Mouse (Mus musculus) 3T3-L1 (cell line): ENCODE measurements around the gene Plce1.

Source experiments
- DNase-seq: peaks from one replicate; pipeline ENCODE4 v3.0.0-alpha.2; 2015; ENCODE audit warnings: low read depth, low spot score

The Plce1 gene

DNA sequence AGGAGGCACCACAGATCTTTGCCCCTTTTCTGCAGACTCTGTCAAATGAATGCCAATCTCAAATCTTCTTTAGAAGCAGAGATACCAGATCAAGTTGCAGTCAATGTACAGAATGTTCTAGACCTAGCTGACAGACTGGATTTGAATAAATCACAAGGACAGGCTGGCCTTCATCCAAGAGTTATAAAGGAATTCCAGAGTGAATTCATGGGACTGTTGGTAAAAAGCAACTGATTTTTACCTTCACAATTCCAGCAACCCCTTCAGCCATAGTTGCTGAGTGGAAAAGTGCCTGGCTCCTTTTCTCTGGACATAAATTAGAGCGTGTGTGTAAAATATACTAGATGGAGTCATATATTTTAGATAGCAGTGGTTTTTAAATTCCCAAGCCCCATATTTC is 102.0 kb downstream of the Plce1 start:
- DNase-seq, result peak; percentile 57

DNA sequence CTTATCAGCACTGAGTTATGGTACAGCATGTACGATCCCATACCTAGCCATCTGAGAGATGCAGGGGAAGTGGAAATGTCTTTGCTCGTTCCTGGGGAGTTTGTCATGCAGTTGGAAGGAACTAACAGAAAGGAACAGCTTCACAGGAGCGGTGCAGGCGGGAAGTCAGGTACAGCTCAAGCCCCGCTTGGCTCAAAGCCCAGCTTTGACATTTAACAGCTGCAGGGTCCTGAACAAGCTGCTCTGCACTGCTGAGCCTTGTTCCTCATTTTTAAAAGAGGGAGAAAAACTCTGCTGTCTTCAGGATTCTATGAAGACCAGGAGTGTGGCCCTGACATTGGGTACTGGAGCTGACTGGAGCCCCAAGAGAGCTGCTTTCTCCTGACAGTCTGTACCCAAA is 106.7 kb downstream of the Plce1 start:
- no peak for DNase-seq

DNA sequence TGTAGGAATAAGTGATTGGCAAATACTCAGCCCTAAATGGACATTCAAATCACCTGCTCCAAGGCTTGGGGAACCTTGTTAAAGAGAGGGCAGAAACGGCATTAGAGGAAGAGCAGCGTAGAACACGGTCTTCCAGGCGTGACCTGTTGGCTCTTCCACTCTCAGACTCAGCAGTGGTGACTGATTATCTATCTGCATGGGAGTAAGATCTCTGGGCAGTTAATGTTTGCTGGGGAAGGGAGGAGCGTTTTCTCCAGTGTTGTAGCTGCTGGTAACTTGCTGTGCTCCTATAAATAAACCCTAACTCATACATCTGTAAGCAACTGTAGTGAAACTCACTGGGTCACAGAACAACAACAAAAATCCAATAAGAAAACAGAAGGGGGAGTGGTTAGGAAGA is 108.6 kb downstream of the Plce1 start:
- no peak for DNase-seq

DNA sequence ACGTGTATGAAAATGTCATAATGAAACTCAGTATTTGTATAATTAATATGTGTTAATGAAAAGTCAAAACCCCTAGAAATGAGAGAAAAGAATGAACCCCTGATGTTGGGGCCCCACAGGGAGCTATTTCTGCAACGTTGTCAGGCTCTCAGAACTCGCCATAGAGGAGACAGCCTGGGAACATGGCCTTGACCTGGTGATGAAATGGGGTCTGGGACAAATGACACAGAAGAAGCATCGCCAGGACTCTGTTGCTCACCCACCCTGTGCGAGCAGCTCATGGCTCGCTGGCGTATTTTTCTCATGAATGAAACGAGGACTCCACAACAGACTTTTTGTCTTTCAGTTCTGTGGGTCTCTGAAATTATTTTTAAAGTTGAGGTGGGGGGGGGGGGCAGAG is 109.0 kb downstream of the Plce1 start:
- no peak for DNase-seq

DNA sequence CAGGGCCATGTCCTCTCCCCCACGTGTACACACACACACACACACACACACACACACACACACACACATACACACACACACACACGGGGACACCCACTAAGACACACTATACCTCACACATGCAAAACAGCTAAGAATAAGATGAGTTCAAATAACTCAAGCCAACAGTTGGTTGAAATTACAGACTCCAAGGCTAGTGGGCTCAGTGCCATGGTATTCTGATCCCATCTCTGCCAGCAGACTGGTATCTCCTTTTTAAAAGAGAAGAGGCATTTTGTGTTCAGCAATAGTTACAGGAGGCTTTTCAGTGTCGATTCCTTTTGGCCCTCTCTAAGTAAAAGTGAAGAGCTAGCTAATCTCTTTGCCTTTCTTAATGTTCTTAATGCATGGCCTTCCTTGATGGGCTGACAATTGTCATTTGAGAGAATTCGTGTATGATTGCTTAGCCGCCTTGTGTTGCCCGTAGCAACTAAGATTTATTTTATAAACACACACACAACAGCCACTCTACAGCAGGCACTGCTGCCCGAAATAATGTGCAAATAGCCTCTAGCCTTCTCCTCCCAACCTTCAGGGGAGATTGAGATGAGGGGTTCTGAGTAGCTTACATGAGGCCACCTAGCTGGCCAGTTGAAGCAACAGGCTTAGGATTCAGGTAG is 111.8 kb downstream of the Plce1 start:
- peak; percentile 78 for DNase-seq

DNA sequence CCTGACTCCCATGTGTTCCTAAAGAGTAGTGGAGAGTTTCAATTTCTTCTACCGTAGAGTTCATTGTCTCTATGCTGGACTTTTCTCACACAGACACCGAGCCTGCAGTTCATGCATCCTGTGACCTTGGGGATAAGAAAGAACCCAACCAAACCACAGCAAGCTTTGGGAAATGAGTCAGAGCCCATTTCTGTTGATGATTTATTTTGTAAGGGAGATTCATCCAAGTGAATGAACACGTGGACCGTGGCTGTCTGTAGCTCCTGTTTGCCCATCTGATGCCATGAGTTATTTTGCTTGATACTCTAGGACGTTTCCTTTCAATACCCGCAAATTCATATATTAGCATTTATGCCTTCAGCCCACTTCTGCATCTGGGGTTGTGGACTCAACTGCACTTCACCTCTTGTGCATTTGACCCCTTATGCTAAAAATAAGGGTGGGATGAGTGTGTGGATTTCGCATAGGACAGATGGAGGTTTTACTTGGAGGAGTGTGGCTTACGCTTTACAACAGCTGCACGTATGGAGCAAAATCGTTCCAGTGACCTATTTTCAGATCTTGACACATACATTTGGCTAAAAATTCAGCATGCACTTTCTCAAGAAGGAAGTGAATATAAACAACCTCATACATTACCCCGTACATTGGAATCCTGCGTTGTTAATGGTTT is 112.5 kb downstream of the Plce1 start:
- DNase-seq, result peak; percentile 93

DNA sequence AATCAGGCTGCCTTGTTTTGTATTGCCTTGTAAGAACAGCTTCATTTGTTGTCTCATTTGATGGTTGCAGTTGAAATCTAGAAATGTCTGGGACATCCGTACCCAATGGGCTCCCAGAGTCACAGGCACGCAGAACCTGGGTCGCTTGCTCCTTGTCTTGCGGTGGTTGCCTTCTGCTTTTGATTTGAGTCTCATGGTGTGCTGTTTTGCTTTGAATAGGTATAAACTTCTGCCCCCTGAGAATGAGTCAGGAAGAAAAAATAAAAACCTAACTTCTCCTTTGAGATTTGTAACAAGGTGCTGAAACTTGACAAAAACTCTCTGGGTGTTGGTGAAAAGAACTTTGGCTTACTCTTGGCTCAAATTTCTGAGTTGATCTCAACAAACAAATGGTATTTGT is 115.2 kb downstream of the Plce1 start:
- DNase-seq, result no peak

DNA sequence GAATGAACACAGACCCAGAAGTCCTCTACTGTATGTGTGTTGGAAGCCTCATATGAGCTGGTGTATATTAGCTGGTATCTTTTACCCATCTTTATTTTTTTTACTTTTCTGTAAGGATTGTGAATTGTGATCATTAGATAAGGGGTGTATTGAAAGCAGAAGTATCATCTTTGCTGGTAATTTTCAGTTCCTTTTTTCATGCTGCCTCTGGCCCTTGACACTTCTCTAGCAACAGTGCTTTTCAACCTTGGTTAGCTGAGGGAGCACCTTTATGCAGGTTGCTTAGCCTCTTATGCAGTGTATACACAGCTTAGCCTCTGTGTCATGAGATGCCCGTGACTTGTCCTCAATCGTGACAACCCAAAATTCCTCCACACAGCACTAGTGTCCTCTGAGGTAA is 116.5 kb downstream of the Plce1 start:
- no peak for DNase-seq

DNA sequence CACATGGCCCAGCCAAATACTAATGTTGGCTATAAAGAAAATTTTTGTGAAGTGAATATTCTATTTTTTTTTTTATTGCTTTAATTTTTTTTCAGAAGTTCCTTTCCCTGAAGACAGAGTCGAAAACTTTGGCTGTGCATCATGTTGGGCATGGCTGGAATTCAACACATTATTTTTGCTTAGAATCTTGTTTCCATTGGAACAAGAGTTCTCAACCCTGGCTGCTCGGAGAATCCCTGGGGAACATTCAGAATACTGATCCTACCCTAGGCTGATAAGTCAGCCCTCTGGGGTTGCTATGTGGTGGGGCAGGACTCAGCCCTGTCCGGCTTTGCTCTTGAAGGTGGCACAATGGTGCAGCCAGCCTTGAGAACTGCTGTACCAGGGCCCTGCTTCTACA is 118.1 kb downstream of the Plce1 start:
- no peak for DNase-seq

DNA sequence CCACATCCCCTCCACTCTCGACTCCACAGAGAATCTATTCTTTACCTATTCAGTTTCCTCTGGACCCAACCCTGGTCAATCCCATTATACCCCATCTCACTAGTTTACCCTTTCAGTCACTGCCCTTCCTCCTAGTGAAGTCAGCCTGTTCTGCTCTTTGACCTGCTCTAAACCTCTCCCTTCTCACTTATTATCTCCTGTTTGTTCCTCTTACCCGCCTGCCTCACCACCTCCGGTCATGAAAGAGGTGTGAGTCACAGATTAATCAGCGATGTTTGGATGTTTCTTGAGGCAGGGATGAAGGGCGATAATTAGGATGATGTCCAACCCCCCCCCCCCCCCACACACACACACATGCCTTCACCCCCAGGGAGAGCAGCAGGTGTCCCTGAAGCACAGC is 120.2 kb downstream of the Plce1 start:
- DNase-seq, result no peak

DNA sequence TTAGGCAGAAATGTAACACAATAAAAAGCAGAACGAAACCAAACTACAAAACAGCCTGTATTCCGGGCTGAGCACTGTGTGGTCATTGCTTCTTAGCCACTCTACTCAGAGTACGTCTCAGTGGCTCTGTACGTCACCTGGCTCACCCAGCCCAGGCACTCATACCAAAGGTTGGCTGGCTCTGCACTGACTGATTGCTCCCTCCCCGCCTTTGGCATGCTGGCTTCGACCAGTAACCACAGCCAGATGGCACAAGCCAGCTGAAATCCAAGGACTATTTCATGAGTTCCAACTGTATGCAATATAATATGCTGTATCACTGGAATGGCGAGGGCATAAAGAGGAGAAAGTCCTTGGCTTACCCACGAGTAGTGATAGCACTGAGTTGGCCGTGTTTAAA is 121.9 kb downstream of the Plce1 start:
- DNase-seq, result peak; percentile 51

DNA sequence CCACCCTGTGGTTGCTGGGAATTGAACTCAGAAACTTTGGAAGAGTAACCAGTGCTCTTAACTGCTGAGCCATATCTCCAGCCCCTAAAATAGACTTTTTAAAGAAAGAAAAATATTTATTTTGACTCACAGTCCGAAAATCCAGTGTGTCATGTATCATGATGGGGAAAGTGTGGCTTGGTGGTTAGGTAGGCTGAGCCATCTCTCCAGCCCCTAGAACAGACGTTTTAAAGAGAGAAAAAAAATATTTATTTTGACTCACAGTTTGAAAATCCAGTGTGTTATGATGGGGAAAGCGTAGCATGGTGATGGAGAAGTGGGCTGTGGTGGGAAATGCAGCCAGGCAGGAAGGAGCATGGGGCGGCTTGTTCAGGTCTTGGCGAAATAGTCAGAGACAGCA is 126.3 kb downstream of the Plce1 start:
- peak; percentile 62 for DNase-seq

DNA sequence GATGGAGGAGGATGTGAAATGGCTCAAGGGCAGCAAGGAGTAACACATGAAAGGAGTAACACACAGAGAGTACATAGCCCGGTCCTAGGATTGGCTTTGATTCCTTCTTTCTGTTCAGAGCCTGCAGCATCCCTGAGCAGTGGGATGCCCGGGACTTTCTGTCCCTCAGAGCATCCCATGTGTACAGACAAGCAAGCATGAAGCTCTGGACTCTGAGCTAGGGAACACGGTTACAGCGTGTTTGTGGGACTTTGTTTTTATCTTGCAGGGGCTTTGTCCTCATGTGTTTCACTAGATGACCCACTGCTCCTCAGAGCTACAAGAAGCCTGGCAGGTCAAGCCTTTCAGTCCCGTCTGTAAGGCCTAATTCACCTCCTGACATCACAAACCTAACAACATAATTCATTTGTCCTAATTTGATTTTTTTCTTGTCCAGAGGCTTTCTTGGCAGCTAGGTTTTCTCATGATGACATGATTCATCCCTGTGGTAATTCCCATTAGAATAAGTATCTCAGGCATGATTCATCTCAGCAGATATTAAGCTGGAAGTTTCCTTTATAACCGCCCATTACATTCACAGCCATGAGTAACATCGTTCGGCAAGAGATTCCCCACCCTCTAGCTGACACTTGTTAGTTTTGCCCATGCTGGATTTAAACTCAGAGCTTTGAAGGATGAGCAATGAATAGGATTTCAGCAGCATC is 128.2 kb downstream of the Plce1 start:
- DNase-seq, result peak; percentile 94

DNA sequence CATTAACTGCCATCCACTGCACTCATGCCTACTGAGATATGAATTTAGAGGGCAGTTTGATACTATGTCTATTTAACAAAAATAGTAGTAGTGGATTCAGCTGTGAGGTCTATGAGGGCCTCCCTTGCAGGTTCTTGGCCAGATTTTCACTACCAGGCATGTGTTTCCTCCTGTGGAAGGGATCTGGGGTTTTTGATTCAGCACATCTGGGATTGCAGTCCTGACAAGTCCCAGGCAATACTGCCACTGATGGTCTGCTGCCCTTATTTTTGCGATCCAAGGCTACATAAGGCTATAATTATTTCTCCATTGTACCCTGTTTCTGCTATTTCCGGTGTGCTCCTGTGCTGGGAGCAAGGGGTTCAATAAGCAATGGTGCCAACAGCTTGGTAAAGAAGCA is 129.4 kb downstream of the Plce1 start:
- DNase-seq, result peak; percentile 22

DNA sequence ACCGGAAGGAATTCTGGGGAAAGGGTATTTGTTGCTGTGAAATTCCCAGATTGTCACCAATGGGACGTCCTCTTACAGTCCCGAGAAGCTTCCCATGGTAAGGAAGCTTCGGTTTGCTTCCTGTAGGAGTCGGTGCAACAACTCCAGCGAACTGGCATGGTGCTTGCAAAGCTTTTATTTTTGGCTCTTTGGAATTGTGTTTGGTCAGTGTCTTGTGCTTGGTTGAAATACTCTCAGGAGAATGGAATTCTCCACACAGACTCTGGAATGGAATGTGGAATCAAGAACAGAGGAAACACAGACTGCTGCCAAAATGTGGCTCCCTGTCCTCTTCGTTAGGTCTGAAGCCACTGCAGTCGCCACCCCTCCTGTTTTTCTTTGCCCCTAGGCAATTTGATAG is 129.9 kb downstream of the Plce1 start:
- peak; percentile 78 for DNase-seq

DNA sequence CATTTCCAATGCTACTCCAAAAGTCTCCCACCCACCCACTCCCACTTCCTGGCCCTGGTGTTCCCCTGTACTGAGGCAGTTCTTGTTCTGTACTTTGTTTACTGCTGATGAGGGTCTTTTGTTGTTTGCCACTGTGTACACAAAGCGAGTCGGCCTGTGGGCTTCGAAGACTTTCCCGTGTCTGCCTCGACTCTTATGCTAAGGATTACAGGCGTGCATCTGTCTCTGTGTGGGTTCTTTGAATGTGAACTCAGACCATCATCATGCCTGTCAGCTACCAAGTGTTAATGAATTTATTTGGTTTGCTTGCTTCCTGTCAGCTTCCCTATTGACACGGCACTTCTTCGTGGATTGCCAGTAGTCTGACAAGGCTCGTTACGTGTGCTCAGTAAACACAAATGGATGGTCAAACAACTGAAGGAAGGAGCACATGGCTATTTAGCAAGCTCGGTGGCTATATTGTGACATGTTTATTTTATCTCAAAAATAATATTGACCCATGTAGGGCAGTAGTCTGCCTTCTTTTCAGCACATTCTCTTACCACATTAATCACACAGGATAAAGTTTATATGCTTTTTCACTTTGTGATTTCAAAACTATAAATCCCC is 133.3 kb downstream of the Plce1 start:
- DNase-seq, result no peak

DNA sequence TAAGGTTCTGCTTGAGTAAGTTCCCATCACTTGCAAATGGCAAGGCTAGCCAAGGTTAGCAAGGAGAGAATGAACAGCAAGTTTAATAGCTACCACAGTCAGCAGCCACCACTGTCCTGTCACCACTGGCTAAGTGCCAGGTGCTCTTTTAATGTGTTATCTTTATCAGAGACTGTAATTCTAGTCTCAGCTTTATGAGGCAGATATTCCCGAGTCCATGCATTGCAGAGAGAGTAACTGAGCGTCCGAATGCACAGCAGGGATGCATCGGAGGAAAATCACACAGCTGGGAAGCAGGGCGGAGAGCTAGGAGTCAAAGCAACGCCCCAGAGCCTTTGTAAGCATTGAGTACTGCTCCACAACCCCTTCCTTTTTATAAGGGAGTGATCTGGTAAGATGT is 134.4 kb downstream of the Plce1 start:
- no peak for DNase-seq

DNA sequence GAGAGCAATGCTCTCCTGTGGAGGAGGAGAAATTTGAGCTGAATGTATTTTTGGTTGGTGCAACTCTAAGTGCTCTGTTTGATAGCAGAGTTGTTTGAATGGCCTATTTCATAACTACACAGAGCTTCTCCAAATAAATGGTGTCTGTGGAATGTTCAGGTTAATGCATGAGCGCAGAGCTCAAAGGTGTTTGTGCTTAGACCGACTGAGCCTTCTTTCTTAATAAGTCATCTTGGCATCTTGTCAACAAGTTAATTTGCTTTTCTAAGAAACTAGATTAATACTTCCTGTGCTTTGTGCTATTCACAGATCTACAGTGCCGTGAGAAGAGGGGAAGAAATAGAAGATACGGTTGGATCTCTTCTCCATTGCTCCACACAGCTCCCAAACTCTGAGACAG is 139.2 kb downstream of the Plce1 start:
- DNase-seq, result no peak

DNA sequence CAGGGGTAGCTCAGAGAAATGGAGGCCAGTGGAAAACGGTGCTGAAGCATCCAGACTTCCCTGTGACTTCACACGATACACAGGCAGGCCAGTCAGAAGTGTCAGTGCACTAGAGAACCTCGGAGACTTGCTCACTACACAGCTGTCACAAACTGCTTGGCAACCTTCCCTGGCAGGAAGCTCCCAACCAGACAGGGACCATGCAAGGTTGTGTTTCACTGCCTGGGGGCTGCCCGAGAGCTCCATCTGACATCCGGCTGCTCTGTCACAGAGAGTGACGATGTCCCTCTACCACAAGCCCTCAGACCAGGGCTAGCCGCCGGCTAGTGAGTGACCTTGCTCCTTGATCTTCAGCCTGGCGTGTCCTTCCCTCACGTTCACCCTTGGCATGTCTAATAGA is 140.6 kb downstream of the Plce1 start:
- no peak for DNase-seq

DNA sequence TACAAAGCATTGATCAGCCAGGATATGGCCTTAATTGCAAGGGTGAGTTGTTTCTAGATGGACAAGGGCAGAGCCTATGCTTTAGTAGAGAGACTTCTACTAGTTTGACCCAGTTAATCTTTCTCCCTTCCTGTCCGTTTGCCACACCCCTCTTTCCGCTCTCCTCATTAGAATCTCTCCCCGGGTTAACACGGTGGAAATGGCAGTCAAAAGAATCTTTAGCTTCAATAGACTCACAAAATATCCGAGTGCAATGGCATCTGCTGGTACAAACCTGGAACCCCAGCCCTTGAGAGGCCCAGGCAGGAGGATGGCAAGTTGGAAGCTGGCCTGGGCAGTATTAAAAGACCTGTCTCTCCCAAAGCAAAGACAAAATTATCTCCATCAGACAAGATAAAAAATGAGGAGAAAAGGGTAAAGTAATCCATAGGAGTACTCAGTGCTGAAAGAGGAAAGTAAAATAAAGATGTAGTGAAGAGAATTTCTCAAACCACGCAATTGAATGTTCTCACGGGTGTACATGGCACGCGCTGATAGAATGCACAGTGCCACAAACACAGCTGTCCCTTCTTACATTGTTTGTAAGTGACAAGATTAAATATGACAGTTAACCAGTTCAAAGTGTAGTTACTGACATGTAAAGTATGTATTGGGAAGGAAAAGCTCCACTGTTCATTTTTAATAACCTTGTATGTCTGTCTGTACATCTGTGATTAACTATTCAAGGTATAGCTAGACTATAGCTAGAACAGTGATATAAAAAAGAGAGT is 145.5 kb downstream of the Plce1 start:
- no peak for DNase-seq

DNA sequence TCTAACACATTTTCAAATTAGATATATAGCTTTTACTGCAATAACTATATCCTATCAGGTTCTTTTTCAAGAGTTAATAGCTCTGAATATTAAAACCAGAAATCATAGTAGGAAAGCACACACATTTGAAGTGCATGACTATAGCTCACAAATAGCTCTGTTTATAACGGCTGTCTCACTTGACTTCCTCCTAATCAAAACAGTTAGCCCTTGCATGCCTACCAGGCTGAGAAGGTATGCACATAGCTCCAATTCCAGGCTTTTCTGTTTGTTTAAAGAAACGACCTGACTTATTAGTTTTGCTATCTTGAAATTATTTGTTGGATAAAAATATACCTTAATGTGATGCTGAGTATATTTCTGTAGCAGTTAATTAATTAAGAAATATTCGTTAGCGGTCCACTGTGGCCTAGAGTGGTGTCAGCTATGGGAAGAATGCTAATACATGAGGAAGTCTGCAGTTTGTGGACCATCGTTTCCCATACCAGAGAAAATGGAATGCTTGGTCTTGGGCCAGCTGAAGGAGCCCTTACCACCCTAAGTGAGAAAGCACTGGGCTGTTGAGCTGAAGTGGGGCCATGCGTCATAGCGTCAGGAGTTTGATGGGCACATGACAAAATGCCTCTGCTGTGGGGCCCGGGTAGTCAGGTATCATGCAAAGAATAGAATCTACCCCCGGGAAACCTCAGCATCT is 146.3 kb downstream of the Plce1 start:
- no peak for DNase-seq
